Mouse (Mus musculus): ENCODE results near the gene Isoc2b. TPM values are rescaled to one million over a fixed set of nuclear protein-coding genes. Genes with fewer than 3 reads are reported as not detected.
"Not testable (repeated sequence)": the region's sequence is repeated elsewhere in the genome, so short reads cannot be mapped to it uniquely, and the experiment has no call there.

Gene Isoc2b
- polyA plus RNA-seq, 1 experiment from 2014 or later = 3.9 TPM

DNA sequence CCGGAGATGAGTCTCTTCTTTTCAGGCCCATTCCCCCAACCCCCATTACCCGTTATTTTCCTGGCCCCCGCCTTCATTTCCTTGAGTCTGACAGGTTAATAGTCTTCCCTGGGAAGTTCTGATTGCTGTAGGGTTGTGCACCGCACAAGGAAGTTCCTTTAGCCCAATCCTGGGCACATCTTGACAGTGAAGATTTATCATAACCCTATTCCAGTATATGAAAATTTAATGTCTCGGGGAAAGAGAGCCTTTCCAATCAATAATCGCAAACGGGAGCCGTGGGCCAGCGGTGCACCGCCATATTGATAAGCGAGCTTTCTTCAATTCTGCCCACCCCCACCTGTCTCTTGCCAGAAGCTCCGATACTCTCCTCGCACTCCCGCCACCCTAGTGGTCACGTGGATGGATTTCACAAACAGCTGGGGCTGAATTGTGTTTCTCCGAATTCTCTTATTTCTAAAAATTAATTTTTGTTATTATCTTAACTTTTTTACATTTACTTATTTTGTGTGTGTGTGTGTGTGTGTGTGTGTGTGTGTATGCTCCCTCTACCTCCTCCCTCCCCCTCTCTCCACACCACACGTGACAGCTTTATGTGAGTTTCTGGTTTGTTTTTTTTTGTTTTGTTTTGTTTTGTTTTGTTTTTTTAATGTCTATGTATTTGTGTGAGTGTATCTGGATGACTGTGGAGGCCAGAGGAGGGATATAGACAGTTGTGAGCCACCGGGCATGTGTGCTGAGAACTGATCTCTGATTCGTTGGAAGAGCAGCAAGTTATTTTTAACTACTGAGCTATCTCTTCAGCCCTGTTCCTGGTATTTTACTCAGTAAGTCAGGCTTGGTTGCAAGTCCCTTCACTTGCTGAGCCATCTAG, 29.8 kb upstream of the Isoc2b start:
- ATAC-seq (ENCODE audit: low FRiP score) = peak; percentile 70
- peak overlapping the region; percentile 61 for H3K9ac ChIP-seq
- peak overlapping the region; percentile 71 for H3K27ac ChIP-seq

DNA sequence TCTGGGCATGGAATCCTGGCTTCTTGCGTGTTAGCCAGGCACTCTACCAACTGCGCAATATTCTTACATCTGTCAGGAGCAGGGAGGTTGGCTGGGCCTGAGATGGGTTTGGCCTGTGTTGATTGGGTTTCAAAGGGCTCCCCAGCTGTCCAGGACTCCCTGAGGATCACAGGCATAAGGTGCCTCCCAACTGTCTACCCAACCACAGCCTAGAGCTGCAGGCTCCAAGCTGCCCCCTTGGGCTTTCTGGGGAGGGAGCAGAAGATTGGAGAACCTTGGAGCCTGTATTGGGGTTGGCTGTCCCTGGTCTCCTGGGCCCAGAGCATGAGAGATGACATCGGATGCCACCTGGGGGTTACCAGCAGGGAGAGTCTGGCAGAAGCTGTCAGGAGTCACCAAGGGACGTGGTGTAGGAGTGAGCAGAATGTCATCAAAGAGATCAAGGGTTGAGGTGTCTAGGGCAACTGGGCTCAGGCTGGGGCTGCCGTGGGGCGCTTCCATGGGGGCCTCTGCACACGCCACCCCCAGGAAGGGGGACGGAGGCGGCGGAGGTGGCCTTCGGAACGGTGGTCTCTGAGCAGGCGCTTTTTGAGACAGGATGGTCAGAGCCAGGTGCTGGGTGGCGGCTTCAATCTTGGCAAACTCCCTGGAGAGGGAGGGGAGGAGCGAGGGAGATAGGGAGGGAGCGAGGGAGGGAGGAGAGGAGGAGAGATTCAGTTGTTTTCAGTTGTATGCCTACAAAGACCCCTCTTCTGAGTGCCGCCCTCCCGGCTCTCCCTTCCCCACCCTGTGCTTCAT, 29.0 kb upstream of the Isoc2b start:
- H3K27me3 ChIP-seq = peaks cover 18% of the 10 kb centered on the region
- H3K36me3 ChIP-seq = no peaks in the 10 kb centered on the region
- peak; percentile 70 for ATAC-seq (ENCODE audit: low FRiP score)
- peak overlapping the region; percentile 51 for H3K4me2 ChIP-seq
- no peaks in the 10 kb centered on the region for H3K9me3 ChIP-seq
- H3K9ac ChIP-seq = peak overlapping the region; percentile 61
- H3K4me3 ChIP-seq = peak overlapping the region; percentile 31
- 18% methylated on average over 14 of the region's 18 CpGs for WGBS
- H3K27ac ChIP-seq = peak overlapping the region; percentile 71
- peaks cover 21% of the 10 kb centered on the region for H3K4me1 ChIP-seq (replicated peaks)

More for the DNA sequence above, 29.8 kb upstream of the Isoc2b start:
- H3K4me1 ChIP-seq (replicated peaks) = peaks cover 21% of the 10 kb centered on the region
- no peaks in the 10 kb centered on the region for H3K36me3 ChIP-seq
- H3K4me3 ChIP-seq = peak overlapping the region; percentile 31
- WGBS = 8% methylated on average over 19 of the region's 19 CpGs
- peaks cover 18% of the 10 kb centered on the region for H3K27me3 ChIP-seq
- no peaks in the 10 kb centered on the region for H3K9me3 ChIP-seq
- H3K4me2 ChIP-seq = peak overlapping the region; percentile 51

DNA sequence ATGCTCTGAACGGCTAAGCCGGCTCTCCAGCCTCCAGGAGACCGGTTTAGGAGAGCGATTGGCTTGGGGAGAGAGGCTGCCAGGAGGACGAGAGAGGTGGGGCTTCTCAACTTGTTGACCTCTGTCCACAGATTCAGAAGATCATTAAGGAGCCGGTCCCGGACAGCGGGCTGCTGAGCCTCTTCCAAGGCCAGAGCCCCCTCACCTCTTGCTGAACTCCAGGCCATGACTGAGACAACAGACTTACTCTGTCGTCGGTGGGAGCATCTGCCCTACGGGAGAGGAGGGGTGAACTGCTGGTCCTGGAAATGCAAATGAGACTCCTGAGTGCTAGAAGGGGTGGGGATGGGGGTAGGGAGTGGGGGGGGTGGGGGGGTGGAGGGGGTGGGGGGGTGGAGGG, 25.1 kb upstream of the Isoc2b start:
- peaks cover 10% of the 10 kb centered on the region for H3K27me3 ChIP-seq
- 52% methylated on average over 11 of the region's 11 CpGs for WGBS
- no peaks in the 10 kb centered on the region for H3K36me3 ChIP-seq
- no peak overlapping the region for H3K27ac ChIP-seq
- H3K4me3 ChIP-seq = no peak overlapping the region
- H3K9ac ChIP-seq = no peak overlapping the region
- no peak for ATAC-seq (ENCODE audit: low FRiP score)
- peaks cover 16% of the 10 kb centered on the region for H3K4me1 ChIP-seq (replicated peaks)
- no peak overlapping the region for H3K4me2 ChIP-seq
- no peaks in the 10 kb centered on the region for H3K9me3 ChIP-seq

DNA sequence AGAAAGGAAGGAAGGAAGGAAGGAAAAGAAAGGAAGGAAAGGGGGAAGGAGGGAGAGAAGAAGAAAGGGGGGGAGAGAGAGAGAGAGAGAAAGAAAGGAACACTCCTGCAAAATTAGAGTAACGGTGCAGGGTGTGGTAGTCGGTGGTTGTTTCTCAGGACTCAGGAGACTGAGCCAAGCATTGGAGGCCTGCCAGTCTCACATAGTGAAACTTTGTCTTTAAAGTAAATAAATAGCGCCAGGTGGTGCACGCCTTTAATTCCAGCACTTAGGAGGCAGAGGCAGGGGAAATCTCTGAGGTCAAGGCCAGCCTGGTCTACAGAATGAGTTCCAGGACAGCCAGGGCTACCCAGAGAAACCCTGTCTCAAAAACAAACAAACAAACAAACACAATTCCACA, 16.6 kb upstream of the Isoc2b start:
- no peak for ATAC-seq (ENCODE audit: low FRiP score)
- 80% methylated on average over 4 of the region's 4 CpGs for WGBS
- no peak overlapping the region for H3K4me2 ChIP-seq
- no peaks in the 10 kb centered on the region for H3K27me3 ChIP-seq
- H3K27ac ChIP-seq = no peak overlapping the region
- H3K9ac ChIP-seq = no peak overlapping the region
- H3K4me1 ChIP-seq (replicated peaks) = no peaks in the 10 kb centered on the region
- H3K36me3 ChIP-seq = no peaks in the 10 kb centered on the region
- no peak overlapping the region for H3K4me3 ChIP-seq
- H3K9me3 ChIP-seq = no peaks in the 10 kb centered on the region

DNA sequence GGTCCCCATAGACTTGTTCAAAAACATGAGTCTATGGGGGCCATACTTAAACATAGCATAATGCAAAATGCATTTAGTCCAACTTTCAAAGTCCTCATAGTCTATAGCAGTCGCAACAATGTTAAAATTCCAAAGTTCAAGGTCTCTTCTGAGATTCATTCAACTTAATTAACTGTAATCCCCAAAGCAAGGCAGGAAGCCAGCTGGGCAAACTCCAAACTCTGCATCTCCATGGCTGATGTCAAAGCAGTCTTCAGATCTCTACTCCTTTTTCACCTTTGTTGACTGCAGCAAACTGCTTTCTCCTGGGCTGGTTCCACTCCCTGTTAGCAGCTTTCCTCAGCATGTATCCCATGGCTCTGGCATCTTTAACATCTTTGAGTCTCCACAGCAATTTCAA, 9.0 kb upstream of the Isoc2b start:
- H3K36me3 ChIP-seq; H3K27ac ChIP-seq; ATAC-seq (ENCODE audit: low FRiP score); H3K4me2 ChIP-seq; H3K4me3 ChIP-seq; H3K9ac ChIP-seq; H3K9me3 ChIP-seq; H3K27me3 ChIP-seq: not testable (repeated sequence)
- 87% methylated on average over 1 of the region's 1 CpGs for WGBS
- peaks cover 20% of the 10 kb centered on the region for H3K4me1 ChIP-seq (replicated peaks)

DNA sequence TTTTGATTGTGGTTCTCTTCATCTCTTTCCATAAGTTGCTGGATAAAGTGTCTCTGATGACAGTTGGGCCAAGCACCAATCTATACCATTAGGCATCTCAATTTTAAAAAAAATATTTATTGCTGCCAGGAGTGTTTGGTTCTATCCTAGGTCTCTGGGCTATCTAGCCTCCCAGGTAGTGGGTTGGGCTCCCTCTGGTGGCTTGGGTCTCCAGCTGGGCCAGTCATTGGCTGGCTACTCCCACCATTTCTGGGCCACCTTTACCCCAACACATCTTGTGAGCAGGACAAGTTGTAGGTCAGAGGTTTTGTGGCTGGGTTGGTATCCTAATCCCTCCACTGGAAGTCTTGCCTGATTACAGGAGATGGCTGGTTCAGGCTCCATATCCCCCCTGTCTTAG, 8.1 kb upstream of the Isoc2b start:
- Histone ChIP-seq H3K9ac (no peak overlapping the region), H3K27me3 (no peaks in the 10 kb centered on the region), H3K4me3 (no peak overlapping the region), H3K4me1 (replicated peaks) (peaks cover 20% of the 10 kb centered on the region), H3K36me3 (no peaks in the 10 kb centered on the region), H3K4me2 (no peak overlapping the region), H3K27ac (no peak overlapping the region), H3K9me3 (no peaks in the 10 kb centered on the region)
- no peak for ATAC-seq (ENCODE audit: low FRiP score)

DNA sequence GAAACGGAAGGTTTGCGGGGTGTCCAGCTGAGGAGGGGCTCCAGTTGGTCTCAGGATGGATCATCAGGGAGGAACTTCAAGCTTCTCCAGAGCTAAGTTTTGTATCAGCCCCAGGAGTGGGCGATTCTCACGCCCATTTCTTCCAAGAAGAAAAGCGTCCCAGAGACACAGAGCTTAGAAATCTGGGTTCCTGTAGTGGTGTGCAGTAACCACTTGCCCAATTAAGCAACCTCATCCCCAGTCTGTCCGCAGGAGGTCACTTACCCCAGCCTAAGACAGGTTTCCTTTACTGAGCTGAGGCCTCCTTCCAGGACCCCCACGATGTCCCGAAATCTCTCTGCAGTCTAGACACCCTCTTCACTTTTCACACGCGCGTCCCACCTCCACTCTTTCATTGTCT, 7.2 kb upstream of the Isoc2b start:
- WGBS = 9% methylated on average over 11 of the region's 11 CpGs
- Histone ChIP-seq H3K36me3 (no peaks in the 10 kb centered on the region), H3K9me3 (no peaks in the 10 kb centered on the region), H3K27me3 (no peaks in the 10 kb centered on the region), H3K4me1 (replicated peaks) (peaks cover 20% of the 10 kb centered on the region), H3K4me2 (peak overlapping the region; percentile 81), H3K4me3 (peak overlapping the region; percentile 56), H3K27ac (no peak overlapping the region), H3K9ac (peak overlapping the region; percentile 73)
- ATAC-seq (ENCODE audit: low FRiP score) = peak; percentile 47

DNA sequence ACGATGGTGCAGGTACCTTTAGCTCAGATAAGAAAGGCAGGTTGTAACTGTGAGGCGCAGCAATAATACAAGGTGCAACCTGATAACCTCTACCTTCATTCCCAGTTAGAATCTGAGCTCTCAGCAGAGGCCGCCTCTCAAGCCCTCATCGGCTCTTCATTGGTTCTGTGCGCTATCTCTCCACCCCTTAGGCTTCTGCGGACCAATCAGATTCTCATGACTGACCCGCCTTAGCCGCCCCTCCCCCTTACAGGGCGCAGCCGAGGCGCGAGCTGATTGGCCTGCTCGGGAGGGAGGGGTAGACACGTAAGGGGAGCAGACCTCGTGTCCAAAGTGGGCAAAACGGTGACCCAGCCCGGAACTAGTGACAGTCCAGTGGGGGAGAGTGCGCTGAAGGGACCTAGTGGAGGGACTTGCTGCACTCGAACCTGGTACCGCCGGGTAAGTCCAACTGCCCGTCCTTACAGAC, 6.7 kb upstream of the Isoc2b start, which contains the start of gene Isoc2a:
Gene Isoc2a, plus strand, starts transcription at position 401 of the 469 bp plus-strand sequence.
- Histone ChIP-seq H3K36me3 (no peaks in the 10 kb centered on the region), H3K4me1 (replicated peaks) (peaks cover 20% of the 10 kb centered on the region), H3K27me3 (no peaks in the 10 kb centered on the region), H3K27ac (peak within 1 kb of the TSS; percentile 65), H3K9me3 (no peaks in the 10 kb centered on the region), H3K4me3 (peak within 1 kb of the TSS; percentile 56), H3K9ac (peak within 1 kb of the TSS; percentile 73), H3K4me2 (peak within 1 kb of the TSS; percentile 81)
- WGBS = under 1% methylated on average over 22 of the region's 22 CpGs
- ATAC-seq (ENCODE audit: low FRiP score) = peak; percentile 99

DNA sequence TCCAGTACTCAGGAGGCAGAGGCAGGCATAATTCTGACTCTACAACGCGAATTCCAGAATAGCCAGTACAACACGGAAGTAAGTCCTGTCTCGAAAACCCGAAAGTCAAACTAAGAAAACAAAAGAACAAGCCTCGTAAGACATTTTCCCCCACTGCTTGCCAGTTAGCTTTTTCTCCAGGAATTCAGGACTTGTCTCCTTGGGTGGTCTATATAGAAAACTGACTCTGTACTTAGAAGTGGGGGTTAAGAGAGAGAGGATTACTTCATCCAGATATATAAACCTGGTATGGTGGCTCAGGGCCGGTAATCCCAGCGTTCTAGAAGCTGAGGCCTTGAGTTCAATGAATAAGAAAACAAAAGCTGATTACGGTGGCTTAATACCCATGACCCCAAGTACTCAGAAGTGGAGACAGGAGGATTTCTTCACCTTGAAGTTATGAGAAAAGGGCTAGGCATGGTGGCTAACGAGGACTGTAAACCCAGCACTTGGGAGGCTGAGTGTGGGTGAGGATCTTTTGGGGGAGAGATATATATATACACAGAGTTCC, 3.4 kb downstream of the Isoc2b start:
- no peaks in the 10 kb centered on the region for H3K9me3 ChIP-seq
- 44% methylated on average over 10 of the region's 10 CpGs for WGBS
- peaks cover 15% of the 10 kb centered on the region for H3K4me1 ChIP-seq (replicated peaks)
- peak overlapping the region; percentile 85 for H3K27ac ChIP-seq
- H3K36me3 ChIP-seq = no peaks in the 10 kb centered on the region
- no peaks in the 10 kb centered on the region for H3K27me3 ChIP-seq
- ATAC-seq (ENCODE audit: low FRiP score) = no peak
- H3K4me2 ChIP-seq = peak overlapping the region; percentile 62
- peak overlapping the region; percentile 55 for H3K4me3 ChIP-seq
- peak overlapping the region; percentile 71 for H3K9ac ChIP-seq

DNA sequence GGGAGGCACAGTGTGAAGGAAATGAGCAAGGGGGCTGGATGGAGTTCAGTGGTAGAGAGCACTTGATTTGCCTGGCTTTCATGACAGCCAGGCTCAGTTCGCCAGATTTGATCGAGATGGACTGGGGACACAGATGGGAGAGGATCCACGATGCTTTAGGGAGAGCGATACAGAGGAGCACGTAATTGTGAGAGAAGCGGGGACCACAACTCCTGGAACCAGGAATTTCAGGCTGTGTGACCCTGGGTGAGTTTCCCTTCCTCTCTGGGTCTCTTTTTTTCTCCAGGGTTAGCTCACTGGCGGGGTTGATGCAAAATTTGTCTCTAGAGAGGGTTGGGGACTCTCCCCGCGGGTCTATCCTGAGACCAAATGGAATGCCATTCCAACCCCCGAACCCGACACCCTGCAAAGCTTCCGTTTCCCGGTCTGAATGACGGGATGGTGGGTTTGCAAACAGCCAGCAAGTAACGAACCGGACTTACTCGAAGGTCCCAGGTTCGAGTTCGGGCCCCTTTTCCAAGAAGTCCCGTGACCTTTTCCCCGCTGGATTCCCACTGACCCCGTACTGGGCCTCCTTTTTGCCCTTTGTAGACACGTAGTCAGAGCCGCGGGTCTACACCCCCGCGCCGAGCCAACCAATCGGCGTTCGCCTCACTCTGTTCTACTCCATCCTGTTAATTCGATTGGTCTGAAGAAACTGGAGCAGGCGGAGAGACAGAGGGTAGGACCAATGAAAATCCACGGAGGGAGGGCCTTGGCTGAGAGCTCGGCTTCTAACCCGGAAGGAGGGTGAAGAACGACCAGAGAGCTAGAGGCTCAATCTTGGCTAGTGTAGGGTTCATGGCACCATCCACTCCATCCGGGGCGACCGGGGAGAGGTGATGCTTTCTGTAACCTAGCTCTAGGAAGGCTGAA, 4.2 kb downstream of the Isoc2b start:
- Histone ChIP-seq H3K27ac (peak overlapping the region; percentile 85), H3K27me3 (no peaks in the 10 kb centered on the region), H3K9ac (peak overlapping the region; percentile 72), H3K9me3 (no peaks in the 10 kb centered on the region), H3K4me1 (replicated peaks) (peaks cover 15% of the 10 kb centered on the region), H3K4me3 (peak overlapping the region; percentile 55), H3K36me3 (no peaks in the 10 kb centered on the region), H3K4me2 (peak overlapping the region; percentile 62)
- WGBS = 3% methylated on average over 40 of the region's 40 CpGs
- ATAC-seq (ENCODE audit: low FRiP score) = peak; percentile 100

DNA sequence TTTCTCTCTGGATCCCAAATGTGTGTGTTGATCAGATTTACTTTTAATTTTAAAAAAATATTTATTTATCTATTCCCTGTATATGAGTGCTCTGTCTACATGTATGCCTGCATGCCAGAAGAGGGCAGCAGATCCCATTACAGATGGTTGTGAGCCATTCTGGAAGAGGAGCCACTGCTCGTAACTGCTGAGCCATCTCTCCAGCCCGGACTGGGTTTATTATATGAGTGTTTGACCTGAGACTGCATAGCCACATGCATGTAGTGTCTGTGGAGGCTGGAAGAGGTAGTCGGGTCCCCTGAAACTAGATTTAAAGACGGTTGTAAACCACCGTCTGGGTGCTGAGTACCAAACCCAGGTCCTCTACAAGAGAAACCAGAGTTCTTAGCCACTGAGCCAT, 5.0 kb downstream of the Isoc2b start:
- H3K27ac ChIP-seq = peak overlapping the region; percentile 78; the same call in 1 of the 2 replicates
- H3K9ac ChIP-seq = no peak overlapping the region
- H3K4me2 ChIP-seq = peak overlapping the region; percentile 62
- no peaks in the 10 kb centered on the region for H3K36me3 ChIP-seq
- no peaks in the 10 kb centered on the region for H3K27me3 ChIP-seq
- WGBS = 62% methylated on average over 5 of the region's 5 CpGs
- peak; percentile 16; the same call in 1 of the 2 replicates for ATAC-seq (ENCODE audit: low FRiP score)
- peaks cover 15% of the 10 kb centered on the region for H3K4me1 ChIP-seq (replicated peaks)
- H3K4me3 ChIP-seq = peak overlapping the region; percentile 55
- no peaks in the 10 kb centered on the region for H3K9me3 ChIP-seq

Measured in hindbrain, embryonic 13.5 days (tissue).